Mouse (Mus musculus) heart, embryonic 12.5 days (tissue): ENCODE results near the gene Aldh1l1. TPM values are rescaled to one million over a fixed set of nuclear protein-coding genes. Genes with fewer than 3 reads are reported as not detected.

Experiments
- ATAC-seq: fragments of 200-750 bp; cut with Nextera tagmentation; 2 replicates; pipeline ENCODE4 v1.8.0; 2017; ENCODE audit warnings: moderate TSS enrichment, moderate library complexity; ENCODE audit not compliant: insufficient number of reproducible peaks, low FRiP score
- H3K27ac ChIP-seq: fragments of 300-500 bp; sonication (generic); 2 replicates; pipeline ENCODE4 v1.5.1; 2016; ENCODE audit warnings: mild to moderate bottlenecking, moderate library complexity; ENCODE audit not compliant: poor library complexity, severe bottlenecking
- H3K27me3 ChIP-seq: fragments of 300-500 bp; sonication (generic); replicated peaks from 2 replicates; pipeline ENCODE4 v1.6.1; 2016; ENCODE audit warnings: mild to moderate bottlenecking, moderate library complexity
- H3K36me3 ChIP-seq: fragments of 300-500 bp; sonication (generic); 2 replicates; pipeline ENCODE4 v1.6.1; 2016; ENCODE audit warnings: mild to moderate bottlenecking, moderate library complexity
- H3K4me1 ChIP-seq: fragments of 300-500 bp; sonication (generic); replicated peaks from 2 replicates; pipeline ENCODE4 v1.6.1; 2016; ENCODE audit warnings: mild to moderate bottlenecking
- H3K4me2 ChIP-seq: fragments of 300-500 bp; sonication (generic); 2 replicates; pipeline ENCODE4 v1.6.1; 2016; ENCODE audit warnings: mild to moderate bottlenecking, moderate library complexity
- H3K4me3 ChIP-seq: fragments of 300-500 bp; sonication (generic); 2 replicates; pipeline ENCODE4 v1.5.1; 2016; ENCODE audit warnings: mild to moderate bottlenecking
- H3K9ac ChIP-seq: fragments of 300-500 bp; sonication (generic); 2 replicates; pipeline ENCODE4 v1.6.1; 2016; ENCODE audit warnings: mild to moderate bottlenecking, moderate library complexity
- H3K9me3 ChIP-seq: fragments of 300-500 bp; sonication (generic); replicated peaks from 2 replicates; pipeline ENCODE4 v1.6.1; 2016; ENCODE audit warnings: mild to moderate bottlenecking, moderate library complexity
- WGBS: fragments of 180-500 bp; shearing (Covaris S2); methylation state at CpG from one replicate; pipeline ENCODE4 v1.1.7; 2016; 5-methylcytosine and 5-hydroxymethylcytosine counted together
- polyA plus RNA-seq: library from polyadenylated mRNA; unstranded; fragments of >200 nt; fragmentation: Nextera tagmentation; extraction: Ambion mirVana; gene quantifications from 2 replicates; pipeline ENCODE4 v1.2.1, GENCODE M21; 2016

The Aldh1l1 gene
- polyA plus RNA-seq, 1 experiment from 2014 or later: 2.1 TPM

DNA sequence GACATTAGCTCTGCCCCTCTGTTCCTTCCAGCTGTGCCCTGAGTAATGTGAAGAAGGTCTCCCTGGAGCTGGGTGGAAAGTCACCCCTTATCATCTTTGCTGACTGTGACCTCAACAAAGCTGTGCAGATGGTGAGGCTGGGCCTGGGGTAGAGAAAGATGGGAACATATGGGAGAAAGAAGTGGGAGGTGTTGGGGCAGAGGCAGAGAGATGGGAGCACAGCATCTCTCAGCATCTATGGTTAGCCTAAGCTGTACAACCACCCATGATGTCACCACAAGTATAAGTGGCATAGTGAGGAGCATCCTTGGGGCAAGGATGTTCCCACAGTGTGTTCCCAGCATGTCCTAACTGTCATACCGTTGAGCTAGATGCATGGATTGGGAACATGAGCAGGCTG lies 104.5 kb downstream of the Aldh1l1 start:
- no peak overlapping the region for H3K4me3 ChIP-seq
- no peak for ATAC-seq
- 0 out of 2 replicates have a peak, but pooled peaks cover 4% of the 10 kb centered on the region for H3K4me1 ChIP-seq
- WGBS: 61% methylated on average over 1 of the region's 1 CpGs
- no peak overlapping the region for H3K27ac ChIP-seq
- no peaks in the 10 kb centered on the region for H3K27me3 ChIP-seq
- H3K9me3 ChIP-seq: peaks cover 9% of the 10 kb centered on the region; the same call in 1 of the 2 replicates
- H3K4me2 ChIP-seq: no peak overlapping the region
- H3K9ac ChIP-seq: no peak overlapping the region
- H3K36me3 ChIP-seq: no peaks in the 10 kb centered on the region

DNA sequence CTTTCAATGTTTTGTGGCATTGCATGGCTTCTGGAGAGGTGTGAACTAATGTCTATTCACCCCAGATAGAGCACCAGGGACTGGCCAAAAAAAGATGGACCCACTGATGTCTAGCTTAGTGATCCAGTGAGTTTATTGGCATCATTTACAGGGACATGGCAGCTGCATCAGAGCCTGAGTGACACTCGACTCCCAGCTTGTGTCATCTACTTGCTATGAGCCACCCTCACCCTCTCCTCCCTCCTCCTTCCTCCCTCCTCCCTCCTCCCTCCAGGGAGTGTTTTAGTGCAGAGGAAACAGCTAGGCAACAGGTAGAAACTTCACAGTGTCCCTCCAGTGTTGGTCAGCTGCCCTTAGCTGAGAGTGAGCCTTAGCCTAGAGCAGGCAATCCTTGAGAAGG lies 108.7 kb downstream of the Aldh1l1 start:
- ATAC-seq: no peak
- Histone ChIP-seq H3K9ac (no peak overlapping the region), H3K27me3 (no peaks in the 10 kb centered on the region), H3K9me3 (peaks cover 10% of the 10 kb centered on the region; the same call in 1 of the 2 replicates), H3K36me3 (no peaks in the 10 kb centered on the region), H3K4me1 (0 out of 2 replicates have a peak, but pooled peaks cover 4% of the 10 kb centered on the region), H3K27ac (no peak overlapping the region), H3K4me3 (no peak overlapping the region), H3K4me2 (no peak overlapping the region)
- WGBS: 77% methylated on average over 1 of the region's 1 CpGs

DNA sequence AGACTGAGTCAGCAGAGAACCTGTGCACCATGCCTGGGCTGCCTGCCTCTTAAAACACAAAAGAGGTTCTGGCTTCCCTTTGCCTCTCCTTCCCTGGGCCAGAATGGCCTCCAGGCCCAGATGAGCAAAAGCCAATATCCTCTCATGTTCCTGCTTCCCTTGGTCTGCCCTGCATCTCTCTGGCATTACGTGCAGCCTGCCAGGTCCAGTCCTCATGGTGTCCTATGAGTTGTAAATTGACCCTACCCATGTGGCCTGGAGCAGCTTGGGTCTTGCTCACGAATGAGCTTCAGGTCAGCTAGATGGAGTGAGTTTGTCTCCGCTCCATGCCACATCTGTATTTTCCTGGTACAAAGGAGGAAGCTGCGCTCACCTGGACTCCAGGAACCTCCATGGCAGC lies 110.8 kb downstream of the Aldh1l1 start:
- WGBS: 86% methylated on average over 4 of the region's 4 CpGs
- H3K27me3 ChIP-seq: no peaks in the 10 kb centered on the region

DNA sequence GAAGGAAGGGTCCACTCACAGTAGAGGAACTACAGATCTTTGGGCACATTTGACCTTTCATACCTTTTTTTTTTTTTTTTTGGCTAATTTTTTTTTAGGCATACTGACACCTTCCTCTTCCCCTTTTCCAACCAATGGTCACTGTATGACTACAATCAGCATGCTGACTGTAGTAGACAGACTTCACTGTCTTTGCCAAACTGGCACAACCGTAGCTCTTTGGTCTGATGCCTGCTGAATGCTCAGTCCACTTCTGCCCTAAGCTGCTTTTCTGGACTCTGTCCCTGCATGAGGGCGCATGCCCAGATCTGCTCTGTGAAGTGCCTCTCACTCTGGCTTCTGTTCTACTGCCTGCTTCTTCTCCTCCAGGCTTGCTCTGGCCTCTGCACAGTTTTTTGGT lies 111.4 kb downstream of the Aldh1l1 start:
- H3K9ac ChIP-seq: no peak overlapping the region
- no peak overlapping the region for H3K27ac ChIP-seq
- no peak for ATAC-seq
- peaks cover 10% of the 10 kb centered on the region; the same call in 1 of the 2 replicates for H3K9me3 ChIP-seq
- no peaks in the 10 kb centered on the region for H3K27me3 ChIP-seq
- 74% methylated on average over 2 of the region's 2 CpGs for WGBS
- peaks cover 19% of the 10 kb centered on the region for H3K4me1 ChIP-seq
- H3K4me3 ChIP-seq: no peak overlapping the region
- H3K4me2 ChIP-seq: no peak overlapping the region
- no peaks in the 10 kb centered on the region for H3K36me3 ChIP-seq

More for the DNA sequence above, 110.8 kb downstream of the Aldh1l1 start:
- H3K4me2 ChIP-seq: no peak overlapping the region
- H3K9me3 ChIP-seq: peaks cover 10% of the 10 kb centered on the region; the same call in 1 of the 2 replicates
- no peak overlapping the region for H3K27ac ChIP-seq
- H3K4me3 ChIP-seq: no peak overlapping the region
- no peaks in the 10 kb centered on the region for H3K36me3 ChIP-seq
- no peak for ATAC-seq
- no peak overlapping the region for H3K9ac ChIP-seq
- peaks cover 17% of the 10 kb centered on the region for H3K4me1 ChIP-seq

DNA sequence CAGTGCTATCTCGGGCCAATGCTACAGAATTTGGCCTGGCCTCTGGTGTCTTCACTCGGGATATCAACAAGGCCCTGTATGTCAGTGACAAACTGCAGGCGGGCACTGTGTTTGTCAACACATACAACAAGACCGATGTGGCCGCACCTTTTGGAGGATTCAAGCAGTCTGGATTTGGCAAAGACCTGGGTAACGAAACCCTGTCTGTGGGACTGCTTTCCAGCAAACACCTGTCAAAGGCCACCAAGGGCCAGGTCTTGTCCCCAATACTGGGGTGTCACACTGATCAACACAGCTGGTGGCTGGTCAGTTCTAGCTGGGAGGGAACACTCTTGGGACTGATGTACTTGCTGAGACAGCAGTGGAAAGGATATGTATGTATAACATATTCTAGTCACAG lies 112.0 kb downstream of the Aldh1l1 start:
- Histone ChIP-seq H3K9me3 (peaks cover 10% of the 10 kb centered on the region; the same call in 1 of the 2 replicates), H3K27me3 (no peaks in the 10 kb centered on the region; the same call in 1 of the 2 replicates), H3K4me3 (no peak overlapping the region), H3K9ac (no peak overlapping the region), H3K36me3 (no peaks in the 10 kb centered on the region), H3K27ac (no peak overlapping the region), H3K4me1 (peaks cover 19% of the 10 kb centered on the region), H3K4me2 (no peak overlapping the region)
- no peak for ATAC-seq
- WGBS: 70% methylated on average over 6 of the region's 6 CpGs

DNA sequence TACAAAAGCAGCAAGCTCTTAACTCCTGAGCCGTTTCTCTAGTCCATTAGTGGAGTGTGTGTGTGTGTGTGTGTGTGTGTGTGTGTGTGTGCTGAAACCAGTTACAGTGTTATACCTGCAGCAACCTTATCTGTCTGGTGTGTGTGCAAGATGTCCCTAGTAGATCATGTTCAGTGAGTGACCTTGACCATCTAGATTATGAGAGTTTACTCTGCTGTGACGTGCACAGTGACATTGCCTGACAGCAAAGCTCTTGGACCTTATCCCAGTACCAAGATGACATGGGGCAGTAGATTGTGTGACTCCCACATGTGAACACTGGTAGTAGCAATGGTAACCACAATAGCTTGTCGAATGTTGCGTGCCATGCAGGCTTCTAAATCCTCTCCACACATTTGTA lies 114.1 kb downstream of the Aldh1l1 start:
- Histone ChIP-seq H3K27ac (no peak overlapping the region), H3K4me1 (peaks cover 22% of the 10 kb centered on the region), H3K27me3 (no peaks in the 10 kb centered on the region; the same call in 1 of the 2 replicates), H3K9me3 (peaks cover 4% of the 10 kb centered on the region; the same call in 1 of the 2 replicates), H3K36me3 (no peaks in the 10 kb centered on the region), H3K4me2 (no peak overlapping the region), H3K4me3 (no peak overlapping the region), H3K9ac (no peak overlapping the region)
- no peak for ATAC-seq
- WGBS: 62% methylated on average over 4 of the region's 4 CpGs

DNA sequence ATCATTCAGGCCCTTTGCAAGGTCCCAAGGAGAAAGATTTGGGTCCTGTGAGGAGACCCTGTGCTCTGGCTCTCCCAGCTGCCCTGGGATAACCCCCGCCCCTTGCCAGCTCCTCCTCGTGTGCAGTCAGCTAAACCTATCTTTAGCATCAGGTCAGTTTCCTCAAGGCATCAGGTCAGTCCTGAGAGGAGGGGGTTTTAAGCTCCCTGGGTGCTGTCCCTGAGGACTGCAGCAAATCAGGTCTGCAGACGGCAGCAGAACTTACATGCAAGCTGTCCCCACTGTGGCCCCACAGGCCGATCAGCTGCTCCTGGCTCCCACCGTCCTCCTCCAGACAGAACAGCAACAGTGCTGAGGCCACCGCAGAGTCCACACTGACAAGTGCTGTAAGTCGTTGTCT lies 115.5 kb downstream of the Aldh1l1 start:
- H3K27ac ChIP-seq: no peak overlapping the region

DNA sequence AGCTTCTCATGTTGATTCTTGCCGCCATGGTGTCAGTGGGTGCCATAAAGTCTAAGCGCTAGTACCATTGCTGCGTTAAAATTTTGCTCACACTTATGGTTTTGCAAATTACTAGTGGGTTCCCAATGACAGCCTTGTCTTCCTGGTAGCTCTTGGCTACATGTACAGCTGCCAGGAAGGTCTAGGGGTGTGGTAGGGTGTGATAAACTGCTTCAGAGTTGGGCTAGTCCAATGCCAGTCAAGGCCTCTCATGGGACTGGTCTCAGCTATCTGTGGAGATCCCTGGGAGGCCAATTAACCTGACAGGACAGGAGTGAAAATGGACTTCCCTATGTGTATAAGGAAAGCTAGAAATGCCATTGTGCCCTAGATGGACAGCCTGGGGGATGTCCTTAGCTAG lies 116.1 kb downstream of the Aldh1l1 start:
- WGBS: 90% methylated on average over 3 of the region's 3 CpGs
- Histone ChIP-seq H3K9me3 (no peaks in the 10 kb centered on the region), H3K27me3 (no peaks in the 10 kb centered on the region; the same call in 1 of the 2 replicates), H3K36me3 (no peaks in the 10 kb centered on the region), H3K9ac (no peak overlapping the region), H3K4me2 (no peak overlapping the region), H3K4me1 (peaks cover 31% of the 10 kb centered on the region), H3K4me3 (no peak overlapping the region), H3K27ac (no peak overlapping the region)
- no peak for ATAC-seq

More for the DNA sequence above, 115.5 kb downstream of the Aldh1l1 start:
- no peaks in the 10 kb centered on the region for H3K9me3 ChIP-seq
- 37% methylated on average over 7 of the region's 7 CpGs for WGBS
- H3K9ac ChIP-seq: 0 out of 2 replicates have a peak overlapping the region, but pooled peaks have one; percentile 19
- H3K4me1 ChIP-seq: peaks cover 28% of the 10 kb centered on the region
- H3K27me3 ChIP-seq: no peaks in the 10 kb centered on the region; the same call in 1 of the 2 replicates
- H3K4me3 ChIP-seq: no peak overlapping the region
- H3K4me2 ChIP-seq: no peak overlapping the region
- no peak for ATAC-seq
- H3K36me3 ChIP-seq: no peaks in the 10 kb centered on the region

DNA sequence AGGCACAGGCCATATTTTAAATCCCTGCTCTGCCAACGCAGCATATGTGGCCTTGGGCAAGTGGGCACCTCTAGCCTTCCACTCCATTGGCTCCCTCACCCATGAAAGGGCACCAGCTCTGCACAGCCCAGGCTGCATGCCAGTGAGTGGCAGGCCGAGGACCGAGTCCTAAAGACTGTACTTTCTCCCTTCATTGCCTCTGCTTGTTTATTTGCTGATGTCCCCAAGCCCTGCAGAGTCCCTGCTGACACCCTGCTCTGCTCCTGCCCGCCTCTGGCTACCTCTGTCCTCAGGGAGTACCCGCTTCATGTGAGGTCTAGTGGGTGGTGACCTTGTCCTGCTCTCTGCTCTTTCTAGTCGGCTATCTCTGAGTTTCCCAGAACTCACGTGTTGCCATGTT lies 116.9 kb downstream of the Aldh1l1 start:
- Histone ChIP-seq H3K9me3 (no peaks in the 10 kb centered on the region), H3K36me3 (no peaks in the 10 kb centered on the region), H3K4me3 (no peak overlapping the region), H3K27ac (no peak overlapping the region), H3K4me2 (no peak overlapping the region), H3K27me3 (no peaks in the 10 kb centered on the region; the same call in 1 of the 2 replicates), H3K9ac (no peak overlapping the region), H3K4me1 (peaks cover 36% of the 10 kb centered on the region)
- WGBS: 65% methylated on average over 7 of the region's 7 CpGs
- no peak for ATAC-seq

DNA sequence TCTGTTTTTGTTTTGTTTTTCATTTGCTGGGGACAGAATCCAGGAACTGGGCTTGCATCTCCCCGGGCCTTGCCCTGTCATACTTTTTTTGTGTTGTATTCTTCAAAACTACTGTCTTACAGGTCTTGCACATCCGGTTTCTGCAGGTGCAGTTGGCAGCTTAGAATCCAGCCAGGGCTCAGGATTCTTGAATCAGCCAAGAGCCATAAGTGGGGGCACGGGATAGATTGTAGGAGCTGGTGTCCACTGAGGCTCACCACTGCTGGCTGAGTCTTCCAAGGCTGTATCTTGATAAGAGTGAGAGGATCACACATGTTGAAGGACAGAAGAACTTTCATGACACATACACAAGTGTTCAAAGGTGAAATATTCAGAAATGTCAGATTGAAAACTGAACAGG lies 117.9 kb downstream of the Aldh1l1 start:
- Histone ChIP-seq H3K4me2 (peak overlapping the region; percentile 88; the same call in 1 of the 2 replicates), H3K36me3 (no peaks in the 10 kb centered on the region), H3K27me3 (no peaks in the 10 kb centered on the region; the same call in 1 of the 2 replicates), H3K4me3 (peak overlapping the region; percentile 66), H3K4me1 (peaks cover 41% of the 10 kb centered on the region), H3K9me3 (no peaks in the 10 kb centered on the region), H3K27ac (no peak overlapping the region), H3K9ac (no peak overlapping the region)
- peak; percentile 1; the same call in 1 of the 2 replicates for ATAC-seq
- WGBS: 65% methylated on average over 3 of the region's 3 CpGs

DNA sequence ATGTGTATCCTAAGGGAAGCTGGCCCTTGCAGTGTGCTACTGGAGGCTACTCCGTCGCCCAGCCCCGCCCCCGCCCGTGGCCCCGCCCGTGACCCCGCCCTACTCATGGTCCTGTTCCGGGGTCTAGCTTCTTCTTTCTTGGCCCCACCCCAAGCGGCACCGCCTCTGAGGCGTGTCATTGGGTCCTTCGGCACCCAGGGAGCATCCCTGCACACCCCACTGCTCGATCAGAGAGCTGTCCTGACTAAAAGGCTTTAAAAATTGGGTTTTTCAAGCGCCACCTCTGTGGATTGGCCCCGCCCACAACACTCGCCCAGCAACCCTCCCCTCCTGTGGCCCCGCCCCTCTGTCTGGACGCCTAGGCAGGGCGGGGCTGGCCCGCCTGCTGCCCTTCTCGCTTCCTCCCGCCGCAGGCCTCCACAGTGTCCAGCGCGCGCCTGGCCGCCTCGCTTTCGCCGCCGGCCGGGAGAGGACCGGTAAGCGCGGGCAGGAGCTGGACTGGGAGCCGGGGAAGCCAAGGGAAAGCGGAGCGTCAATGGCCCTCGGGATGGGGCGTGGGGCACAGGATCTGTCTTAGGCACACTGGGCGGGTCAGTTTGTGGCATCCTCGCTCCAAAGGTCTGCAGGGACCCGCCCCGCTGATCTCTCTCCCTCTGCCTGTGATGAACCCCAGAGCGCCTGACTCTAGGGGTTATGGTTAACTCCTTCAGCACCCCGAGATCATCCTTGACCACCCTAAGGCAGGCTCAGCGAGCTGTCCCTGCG lies 118.5 kb downstream of the Aldh1l1 start, which contains the start of gene Slc41a3:
Gene Slc41a3, plus strand, starts transcription at position 193 of the 765 bp plus-strand sequence.
- no peaks in the 10 kb centered on the region; the same call in 1 of the 2 replicates for H3K27me3 ChIP-seq
- peaks cover 45% of the 10 kb centered on the region for H3K4me1 ChIP-seq
- peak within 1 kb of the TSS; percentile 66 for H3K4me3 ChIP-seq
- peak within 1 kb of the TSS; percentile 88 for H3K4me2 ChIP-seq
- peak within 1 kb of the TSS; percentile 80 for H3K9ac ChIP-seq
- peak; percentile 96 for ATAC-seq
- H3K9me3 ChIP-seq: no peaks in the 10 kb centered on the region
- peak within 1 kb of the TSS; percentile 5; the same call in 1 of the 2 replicates for H3K27ac ChIP-seq
- under 1% methylated on average over 48 of the region's 49 CpGs for WGBS
- H3K36me3 ChIP-seq: no peaks in the 10 kb centered on the region
